Comparison of ENCODE assay signal across 17 mouse cellular contexts in genomic region chr9:24505017-24505763, GRCm38 (mm10). TPM values are rescaled to one million over a fixed set of nuclear protein-coding genes. Genes with fewer than 3 reads are reported as not detected.
DNase-seq lines count a peak whose midpoint lies in the region; ATAC-seq and TF ChIP-seq lines count a peak whose summit lies in the region.
"Had no signal": no experiment of that assay in that cellular context is flagged by ENCODE, and none has a peak within 500 bp of the region (broad histone marks: within the 10 kb centered on the region; RNA-seq: fewer than 3 reads in every experiment).

No protein-coding gene starts in this region.

- TF ChIP-seq EP300 in ES-Bruce4 (IDR thresholded peaks at IDR 0.05; ENCODE audit: insufficient read depth, low read depth, low read length), result no peak

- H3K27ac ChIP-seq in spleen, adult 2 months (ENCODE audit: insufficient read depth, low read length), result peak overlapping the region; percentile 58
- H3K27ac ChIP-seq in ES-Bruce4 (ENCODE audit: insufficient read depth, low read length), result peak overlapping the region; percentile 53
- no peak overlapping the region for H3K27ac ChIP-seq in embryonic facial prominence, embryonic 10.5 days (replicated peaks)
- H3K27ac ChIP-seq: layer of hippocampus, adult 2 months; liver, embryonic 15.5 days had no signal

- no peaks in the 10 kb centered on the region for H3K9me3 ChIP-seq in ES-Bruce4 (replicated peaks; ENCODE audit: control insufficient read depth, insufficient read depth, low read length, poor library complexity, severe bottlenecking)
- H3K9me3 ChIP-seq in embryonic facial prominence, embryonic 10.5 days, result no peaks in the 10 kb centered on the region
- H3K9me3 ChIP-seq: G1E; liver, embryonic 15.5 days had no signal

- H3K9ac ChIP-seq in ES-Bruce4 (ENCODE audit: low read depth, poor library complexity, severe bottlenecking), result no peak overlapping the region
- H3K9ac ChIP-seq: liver, embryonic 15.5 days had no signal

- TF ChIP-seq POLR2A in spleen, adult 2 months (IDR thresholded peaks at IDR 0.05; ENCODE audit: low read depth, low read length), result no peak
- no peak for TF ChIP-seq POLR2A in ES-Bruce4 (IDR thresholded peaks at IDR 0.05; ENCODE audit: insufficient read depth, low read length)

- peak; percentile 52 for ATAC-seq in megakaryocyte, adult 5-6 weeks (ENCODE audit: poor library complexity, severe bottlenecking)
- ATAC-seq in frontal cortex, adult (ENCODE audit: low TSS enrichment), result no peak
- ATAC-seq: forebrain, embryonic 16.5 days had no signal

- peak overlapping the region; percentile 23; the same call in 1 of the 2 replicates for H3K4me3 ChIP-seq in spleen, adult 2 months (ENCODE audit: extremely low read depth, insufficient read depth, insufficient read length)
- H3K4me3 ChIP-seq in ES-Bruce4 (ENCODE audit: low read depth, low read length), result no peak overlapping the region
- no peak overlapping the region for H3K4me3 ChIP-seq in embryonic facial prominence, embryonic 10.5 days
- H3K4me3 ChIP-seq: layer of hippocampus, adult 2 months; liver, embryonic 15.5 days had no signal

- H3K36me3 ChIP-seq in spleen, adult 2 months (ENCODE audit: control insufficient read depth, insufficient read depth, low read length), result no peaks in the 10 kb centered on the region
- H3K36me3 ChIP-seq in ES-Bruce4 (ENCODE audit: control insufficient read depth, insufficient read depth, low read length, poor library complexity, severe bottlenecking), result no peaks in the 10 kb centered on the region
- H3K36me3 ChIP-seq in embryonic facial prominence, embryonic 10.5 days (replicated peaks), result no peaks in the 10 kb centered on the region

- WGBS in spleen, adult 2 months, result 39% methylated on average over 5 of the region's 5 CpGs
- WGBS in embryonic facial prominence, embryonic 10.5 days, result 63% methylated on average over 5 of the region's 5 CpGs

- H3K27me3 ChIP-seq in spleen, adult 2 months (ENCODE audit: control insufficient read depth, insufficient read depth, low read length), result no peaks in the 10 kb centered on the region
- H3K27me3 ChIP-seq in ES-Bruce4 (ENCODE audit: control insufficient read depth, insufficient read depth, low read length, poor library complexity, severe bottlenecking), result no peaks in the 10 kb centered on the region
- H3K27me3 ChIP-seq in embryonic facial prominence, embryonic 10.5 days (replicated peaks; ENCODE audit: low read depth, poor library complexity, severe bottlenecking), result no peaks in the 10 kb centered on the region
- H3K27me3 ChIP-seq: liver, embryonic 15.5 days had no signal

- H3K4me1 ChIP-seq in spleen, adult 2 months (ENCODE audit: control insufficient read depth, insufficient read depth, insufficient read length), result peaks cover 10% of the 10 kb centered on the region
- H3K4me1 ChIP-seq in ES-Bruce4 (ENCODE audit: control insufficient read depth, insufficient read depth, low read length), result no peaks in the 10 kb centered on the region
- H3K4me1 ChIP-seq in embryonic facial prominence, embryonic 10.5 days, result peaks cover 16% of the 10 kb centered on the region

- TF ChIP-seq CTCF in spleen, adult 2 months (IDR thresholded peaks at IDR 0.05; ENCODE audit: extremely low read depth, insufficient read depth, insufficient read length, insufficient replicate concordance), result no peak
- no peak for TF ChIP-seq CTCF in ES-Bruce4 (IDR thresholded peaks at IDR 0.05; ENCODE audit: low read depth, low read length)

- peak; percentile 33 to 53 for DNase-seq in spleen, adult 2 months (ENCODE audit: low read depth in 1 of 2, low spot score in 2 of 2)
- DNase-seq in spleen, postnatal 4 days (ENCODE audit: low spot score in 2 of 2), result no peak
- DNase-seq in thymus, postnatal 25 days, result peak; percentile 25
- DNase-seq in right cerebral cortex, postnatal 4 days, result no peak
- DNase-seq in embryonic facial prominence, embryonic 10.5 days (ENCODE audit: low spot score), result no peak
- DNase-seq: cerebellum, postnatal 36 days; heart, adult 18-20 months; heart, postnatal 4 days; kidney, adult 11 months; right cerebral cortex, adult 18-20 months had no signal

RNA-seq across cellular contexts. Expression of gene Dpy19l1, which starts 2.2 kb away (rescaled TPM):
- polyA plus RNA-seq in spleen, adult 2 months (2012; rRNA removed), result 12.1 TPM in 2 replicates
- polyA plus RNA-seq in ES-Bruce4 (2011; ENCODE audit: insufficient read depth, insufficient read length, low read depth, missing spikeins), result 35.5 and 39.7 TPM in 2 replicates
- 69.0 and 75.6 TPM in 2 replicates for total RNA-seq in megakaryocyte, adult 5-6 weeks (2015)
- total RNA-seq in megakaryocyte, adult 5-6 weeks (2017), result 95.8 and 98.4 TPM in 2 replicates
- 9.2 and 9.7 TPM in 2 replicates for polyA plus RNA-seq in embryonic facial prominence, embryonic 10.5 days (2016; fragmentation: Nextera tagmentation; extraction: Ambion mirVana)

Comparison
In these comparisons a context has a peak if more than half of its experiments do, and no peak if none do; other contexts are left out.
1. DNase-seq: peak in spleen, adult 2 months (2 of 2) and thymus, postnatal 25 days (single experiment); none in spleen, postnatal 4 days (0 of 2), right cerebral cortex, postnatal 4 days (single experiment) and embryonic facial prominence, embryonic 10.5 days (single experiment).